Mouse (Mus musculus) left cerebral cortex, postnatal 14 days (tissue): ENCODE results near the gene Tesk1. TPM values are rescaled to one million over a fixed set of nuclear protein-coding genes. Genes with fewer than 3 reads are reported as not detected.

Experiments used
- DNase-seq, 2 experiments: peaks; one replicate each; pipeline ENCODE4 v3.0.0; 2021 to 2022; ENCODE audit warnings: low spot score in 2 of 2, mixed read lengths in 1 of 2
- intact Hi-C: fragments of 180-260 bp; cut with DNase I; formaldehyde crosslinking; loops from one replicate; pipeline ENCODE4 v1.15.1; 2025
- total RNA-seq, 2 experiments: library from RNA; stranded (reverse); gene quantifications; 2 replicates each; pipeline ENCODE4 v1.2.3; 2021

Tesk1 gene
- total RNA-seq, 2 experiments from 2014 or later: 63.7 to 69.4 TPM

- DNase-seq: peak; percentile 62 to 71
- intact Hi-C loops: loop anchor here (2.0 to 5.0 kb wide), 2 partner anchors 36 to 120 kb away; partner anchors contain the start of genes Creb3 and Tln1
Measured at GRCm38 (mm10) chr4:43442456-43443361, 970 bp downstream of the Tesk1 start.

- no peak for DNase-seq
- intact Hi-C loops: loop anchor here (2.0 to 5.0 kb wide), 2 partner anchors 35 to 119 kb away; partner anchors contain the start of genes Creb3 and Tln1
Measured at GRCm38 (mm10) chr4:43443511-43443910, 1.8 kb downstream of the Tesk1 start.

GRCm38 (mm10) chr4:43447251-43447650 lies 5.5 kb downstream of the Tesk1 start:
- intact Hi-C loops: no loop called here
- DNase-seq: no peak

- no peak for DNase-seq
- intact Hi-C loops: no loop called here
Measured at GRCm38 (mm10) chr4:43448554-43448953, 6.8 kb downstream of the Tesk1 start.

GRCm38 (mm10) chr4:43452315-43452714 lies 10.6 kb downstream of the Tesk1 start:
- intact Hi-C loops: no loop called here
- DNase-seq: no peak

GRCm38 (mm10) chr4:43453413-43453812 lies 11.7 kb downstream of the Tesk1 start:
- intact Hi-C loops: no loop called here
- DNase-seq: no peak

GRCm38 (mm10) chr4:43454041-43454836 lies 12.5 kb downstream of the Tesk1 start, which contains the start of gene Cd72:
Gene Cd72 (minus strand): TSS chr4:43454628.
- intact Hi-C loops: no loop called here

GRCm38 (mm10) chr4:43456470-43456869 lies 14.7 kb downstream of the Tesk1 start:
- no peak for DNase-seq
- intact Hi-C loops: no loop called here

More at GRCm38 (mm10) chr4:43454041-43454836, 12.5 kb downstream of the Tesk1 start, which contains the start of gene Cd72:
- no peak for DNase-seq

- no peak for DNase-seq
- intact Hi-C loops: no loop called here
Measured at GRCm38 (mm10) chr4:43457124-43457523, 15.4 kb downstream of the Tesk1 start.

- DNase-seq: no peak
- intact Hi-C loops: no loop called here
Measured at GRCm38 (mm10) chr4:43463102-43463501, 21.4 kb downstream of the Tesk1 start.

GRCm38 (mm10) chr4:43465935-43466334 lies 24.2 kb downstream of the Tesk1 start:
- no peak for DNase-seq
- intact Hi-C loops: no loop called here

- intact Hi-C loops: no loop called here
- DNase-seq: no peak
Measured at GRCm38 (mm10) chr4:43466872-43467271, 25.1 kb downstream of the Tesk1 start.

- intact Hi-C loops: no loop called here
- DNase-seq: no peak
Measured at GRCm38 (mm10) chr4:43470301-43470700, 28.6 kb downstream of the Tesk1 start.

- intact Hi-C loops: no loop called here
- no peak for DNase-seq
Measured at GRCm38 (mm10) chr4:43473636-43474035, 31.9 kb downstream of the Tesk1 start.

GRCm38 (mm10) chr4:43476604-43477003 lies 34.9 kb downstream of the Tesk1 start:
- no peak for DNase-seq
- intact Hi-C loops: no loop called here

GRCm38 (mm10) chr4:43477857-43478533 lies 36.3 kb downstream of the Tesk1 start:
- DNase-seq: peak; percentile 86 to 90
- intact Hi-C loops: loop anchor here (2.0 kb wide), 1 partner anchor 35 kb away; no protein-coding TSS in a partner anchor

GRCm38 (mm10) chr4:43478534-43478858 lies 36.8 kb downstream of the Tesk1 start:
- no peak for DNase-seq

GRCm38 (mm10) chr4:43478906-43479832 lies 37.4 kb downstream of the Tesk1 start:
- DNase-seq: peak in 1 of 2 experiments; percentile 64
- intact Hi-C loops: loop anchor here (2.0 kb wide), 1 partner anchor 36 kb away; no protein-coding TSS in a partner anchor

More at GRCm38 (mm10) chr4:43478534-43478858, 36.8 kb downstream of the Tesk1 start:
- intact Hi-C loops: loop anchor here (2.0 kb wide), 1 partner anchor 36 kb away; no protein-coding TSS in a partner anchor
